Mouse (Mus musculus) heart, adult 9 months (tissue): Measurements from ENCODE around the gene Asrgl1.
A peak's percentile ranks its signal among the peaks of the same experiment; 100 is the strongest.

Source experiments
- DNase-seq, 2 experiments: peaks; one replicate each; pipeline ENCODE4 v3.0.0; 2022; ENCODE audit warnings: low spot score in 2 of 2

Asrgl1 gene

GRCm38 (mm10) chr19:9071456-9072156, 63.8 kb downstream of the Asrgl1 start:
- DNase-seq, result peak; percentile 89 to 95

GRCm38 (mm10) chr19:9070316-9070715, 65.1 kb downstream of the Asrgl1 start:
- DNase-seq, result no peak

GRCm38 (mm10) chr19:9069687-9070307, 65.6 kb downstream of the Asrgl1 start:
- DNase-seq, result no peak

- DNase-seq, result no peak
Measured at GRCm38 (mm10) chr19:9067292-9067691, 68.1 kb downstream of the Asrgl1 start.

- DNase-seq, result no peak
Measured at GRCm38 (mm10) chr19:9065621-9066561, 69.5 kb downstream of the Asrgl1 start.

GRCm38 (mm10) chr19:9063831-9064230, 71.6 kb downstream of the Asrgl1 start:
- DNase-seq, result no peak

GRCm38 (mm10) chr19:9062822-9063221, 72.6 kb downstream of the Asrgl1 start:
- DNase-seq, result no peak

- no peak for DNase-seq
Measured at GRCm38 (mm10) chr19:9061221-9061893, 74.1 kb downstream of the Asrgl1 start.

- DNase-seq, result peak in 1 of 2 experiments; percentile 57
Measured at GRCm38 (mm10) chr19:9060103-9060502, 75.3 kb downstream of the Asrgl1 start.
